Mouse (Mus musculus): ENCODE measurements around the gene Acsm2.

GRCm38 (mm10) chr7:119519654-119520053, 34.5 kb upstream of the Acsm2 start:
- TF ChIP-seq POLR2A (IDR thresholded peaks at IDR 0.05; ENCODE audit: control insufficient read depth in 1 of 2, insufficient read depth in 1 of 2, low read depth in 1 of 2, low read length in 2 of 2, poor library complexity in 1 of 2) (no peak), CHD1 (IDR thresholded peaks at IDR 0.05; ENCODE audit: low read depth, low read length) (no peak)

All from MEL (cell line).